Mouse (Mus musculus) hindbrain, embryonic 10.5 days (tissue): ENCODE results near the gene Krba1. TPM values are rescaled to one million over a fixed set of nuclear protein-coding genes. Genes with fewer than 3 reads are reported as not detected.

ENCODE experiments used
- DNase-seq: peaks from one replicate; pipeline ENCODE4 v3.0.0-alpha.2; 2017; ENCODE audit warnings: low spot score
- H3K27ac ChIP-seq: fragments of 300-500 bp; sonication (generic); 2 replicates; pipeline ENCODE4 v1.5.1; 2016; ENCODE audit warnings: mild to moderate bottlenecking, moderate library complexity
- H3K27me3 ChIP-seq: fragments of 300-500 bp; sonication (generic); 2 replicates; pipeline ENCODE4 v1.6.1; 2016; ENCODE audit warnings: mild to moderate bottlenecking; ENCODE audit not compliant: poor library complexity, insufficient read depth, severe bottlenecking
- H3K36me3 ChIP-seq: fragments of 300-500 bp; sonication (generic); 2 replicates; pipeline ENCODE4 v1.6.1; 2016; ENCODE audit warnings: mild to moderate bottlenecking, moderate library complexity
- H3K4me1 ChIP-seq: fragments of 300-500 bp; sonication (generic); replicated peaks from 2 replicates; pipeline ENCODE4 v1.6.1; 2016; ENCODE audit warnings: mild to moderate bottlenecking
- H3K4me3 ChIP-seq: fragments of 300-500 bp; sonication (generic); 2 replicates; pipeline ENCODE4 v1.5.1; 2016; ENCODE audit warnings: mild to moderate bottlenecking, moderate library complexity
- H3K9me3 ChIP-seq: fragments of 300-500 bp; sonication (generic); 2 replicates; pipeline ENCODE4 v1.6.1; 2016; ENCODE audit warnings: mild to moderate bottlenecking, moderate library complexity
- WGBS: fragments of 180-500 bp; shearing (Covaris S2); methylation state at CpG from one replicate; pipeline ENCODE4 v1.1.7; 2016; 5-methylcytosine and 5-hydroxymethylcytosine counted together
- polyA plus RNA-seq: library from polyadenylated mRNA; unstranded; fragments of >200 nt; fragmentation: Nextera tagmentation; extraction: Ambion mirVana; gene quantifications from 2 replicates; pipeline ENCODE4 v1.2.1, GENCODE M21; 2016

Krba1 gene
- polyA plus RNA-seq: 27.7 and 28.1 TPM in 2 replicates

DNA sequence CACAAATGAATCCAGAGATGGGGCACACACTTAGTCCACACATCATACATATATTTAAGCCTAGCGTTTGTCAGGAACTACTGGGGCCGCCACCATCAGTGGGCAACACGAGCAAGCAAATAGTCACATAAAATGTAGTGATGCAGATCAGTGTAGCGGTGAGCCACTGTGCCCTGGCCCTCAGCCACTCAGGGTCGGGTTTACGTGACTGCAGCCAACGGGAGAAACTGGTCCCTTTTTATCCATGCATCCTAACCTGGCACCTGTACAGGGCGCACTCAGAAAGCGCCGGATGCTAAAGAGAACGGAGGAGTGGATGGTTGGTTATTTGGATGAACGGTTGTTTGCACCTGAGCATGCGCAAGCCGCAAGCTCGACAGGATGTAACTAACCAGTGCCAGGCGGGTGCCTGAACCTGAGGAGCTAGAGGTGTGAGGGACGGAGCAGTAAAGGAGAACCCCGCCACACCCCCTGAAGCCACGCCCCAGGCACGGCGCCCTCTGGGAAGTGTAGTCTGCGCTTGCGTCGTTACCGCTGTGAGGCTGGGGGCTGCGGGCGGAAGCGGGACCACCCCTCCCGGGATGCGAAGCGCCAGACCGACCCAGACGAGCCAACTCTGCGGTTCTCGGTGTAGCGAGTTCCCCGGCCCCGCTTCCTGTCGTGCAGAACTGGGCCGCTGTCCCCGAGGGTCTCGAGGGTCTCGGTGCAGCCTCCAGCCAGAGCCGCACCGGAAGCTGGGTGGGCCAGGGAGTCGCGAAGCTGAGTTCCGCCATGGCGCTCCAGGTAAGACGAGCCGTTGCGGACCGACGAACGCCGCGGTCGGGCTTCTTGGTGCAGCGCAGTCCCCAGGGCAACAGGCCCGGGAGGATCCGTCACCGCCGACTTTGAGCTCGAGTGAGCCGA, at the start of gene Krba1:
TSS of gene Krba1 (plus strand) at position 482 of the 903 bp plus-strand sequence.
- peak; percentile 88 for DNase-seq
- Histone ChIP-seq H3K27ac (peak within 1 kb of the TSS; percentile 95), H3K4me3 (peak within 1 kb of the TSS; percentile 89), H3K27me3 (peaks cover 6% of the 10 kb centered on the region; the same call in 1 of the 2 replicates), H3K4me1 (peaks cover 25% of the 10 kb centered on the region), H3K9me3 (no peaks in the 10 kb centered on the region), H3K36me3 (no peaks in the 10 kb centered on the region)
- WGBS: 1% methylated on average over 65 of the region's 65 CpGs

DNA sequence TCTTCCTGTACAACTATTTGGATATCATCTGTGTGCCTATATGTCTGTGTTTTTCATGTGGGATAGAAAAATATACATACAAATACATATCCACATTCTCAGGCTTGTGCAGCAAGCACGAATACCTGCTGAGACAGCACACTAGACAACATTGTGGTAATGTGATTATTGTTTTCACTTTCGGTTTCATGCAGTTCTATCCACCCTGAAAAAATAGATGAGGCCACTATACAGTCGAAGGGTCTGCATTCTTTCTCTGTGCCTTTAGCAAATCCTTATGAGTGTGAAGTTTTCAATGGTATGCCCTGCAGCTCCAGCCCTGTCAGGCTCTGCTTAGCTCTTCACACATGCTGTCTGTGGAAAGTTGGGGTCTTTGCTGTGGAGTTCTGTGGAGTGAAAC, 36.5 kb upstream of the Krba1 start:
- no peak overlapping the region for H3K27ac ChIP-seq
- WGBS: 83% methylated on average over 3 of the region's 3 CpGs
- H3K36me3 ChIP-seq: no peaks in the 10 kb centered on the region
- no peaks in the 10 kb centered on the region for H3K4me1 ChIP-seq
- no peak for DNase-seq
- no peaks in the 10 kb centered on the region for H3K9me3 ChIP-seq
- H3K4me3 ChIP-seq: no peak overlapping the region
- no peaks in the 10 kb centered on the region for H3K27me3 ChIP-seq

DNA sequence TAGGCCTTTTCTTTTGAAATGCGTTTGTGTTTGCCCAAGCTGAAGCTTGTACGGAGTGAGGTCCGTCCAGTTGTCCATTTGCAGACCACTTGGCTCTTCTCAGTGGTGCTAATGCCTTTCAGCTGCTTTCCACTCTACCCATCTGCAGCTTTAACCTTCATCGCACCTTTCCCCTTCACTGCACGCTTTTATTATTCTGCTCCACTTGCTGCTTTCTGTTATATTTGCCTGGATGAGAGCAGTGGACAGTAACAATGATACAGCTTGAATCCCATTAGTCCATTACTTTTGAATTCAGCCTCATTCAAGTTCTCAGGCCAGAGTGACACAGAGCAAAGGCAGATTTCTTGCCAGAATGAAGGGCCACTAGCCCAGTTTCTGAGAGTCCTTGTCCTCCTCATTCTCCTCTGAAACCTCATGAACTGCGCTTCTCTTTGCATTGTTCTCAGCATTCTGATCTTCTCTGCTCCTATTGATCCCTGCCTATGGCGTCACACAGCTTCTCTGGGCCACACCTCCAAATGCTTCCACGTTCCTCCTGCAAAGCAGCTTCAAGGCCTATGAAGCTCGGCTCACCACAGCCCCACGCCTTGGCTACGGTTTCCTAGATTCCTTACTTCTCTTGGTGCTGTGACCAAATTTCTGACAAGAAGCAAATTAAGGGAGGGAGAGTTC, 28.9 kb upstream of the Krba1 start:
- peak; percentile 6 for DNase-seq
- WGBS: 49% methylated on average over 11 of the region's 11 CpGs
- no peak overlapping the region for H3K4me3 ChIP-seq
- no peaks in the 10 kb centered on the region for H3K27me3 ChIP-seq
- no peaks in the 10 kb centered on the region for H3K9me3 ChIP-seq
- H3K4me1 ChIP-seq: peaks cover 10% of the 10 kb centered on the region
- no peaks in the 10 kb centered on the region for H3K36me3 ChIP-seq
- H3K27ac ChIP-seq: peak overlapping the region; percentile 50

DNA sequence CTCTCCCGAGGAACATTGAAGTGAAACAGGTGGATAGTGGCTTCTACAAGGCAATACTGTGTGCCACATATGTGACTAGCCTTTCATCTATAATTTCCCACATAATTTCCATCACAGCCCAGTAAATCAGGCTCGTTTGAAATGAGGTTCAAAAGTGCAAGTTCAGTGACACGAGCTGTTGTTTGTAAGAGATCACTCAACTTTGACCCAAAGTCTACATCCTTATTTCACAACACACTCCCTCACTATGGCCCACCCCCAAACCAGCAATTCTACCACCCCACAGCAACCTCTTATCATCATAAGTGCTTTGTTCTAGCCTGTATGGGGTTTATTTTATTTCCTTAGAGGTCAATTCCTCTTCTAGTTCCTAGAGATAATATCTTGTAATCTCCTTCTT, 7.2 kb upstream of the Krba1 start:
- Histone ChIP-seq H3K27ac (no peak overlapping the region), H3K4me1 (no peaks in the 10 kb centered on the region), H3K27me3 (no peaks in the 10 kb centered on the region), H3K9me3 (peaks cover 9% of the 10 kb centered on the region), H3K4me3 (no peak overlapping the region), H3K36me3 (no peaks in the 10 kb centered on the region)
- DNase-seq: no peak
- WGBS: 75% methylated on average over 3 of the region's 3 CpGs

DNA sequence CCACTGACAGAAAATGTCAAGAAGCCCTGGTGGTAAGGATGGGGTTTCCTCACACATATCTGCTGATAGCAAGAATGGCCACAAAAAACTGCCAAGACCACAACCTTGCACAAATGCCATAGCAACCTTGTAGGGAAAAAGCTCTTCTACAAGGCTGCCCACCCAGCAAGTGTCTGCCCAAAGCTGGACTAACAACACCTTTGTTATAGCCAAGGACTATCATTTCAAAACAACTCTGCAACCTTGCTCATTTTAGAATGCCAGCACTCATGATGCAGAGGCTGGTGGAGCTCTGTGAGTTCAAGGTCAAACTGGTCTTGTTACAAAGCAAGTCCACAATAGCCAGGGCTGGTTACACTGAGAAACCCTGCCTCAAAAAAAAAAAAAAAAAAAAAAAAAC, 1.6 kb upstream of the Krba1 start:
- DNase-seq: no peak
- Histone ChIP-seq H3K4me3 (no peak overlapping the region), H3K27ac (no peak overlapping the region), H3K36me3 (no peaks in the 10 kb centered on the region), H3K4me1 (peaks cover 25% of the 10 kb centered on the region), H3K27me3 (peaks cover 6% of the 10 kb centered on the region; the same call in 1 of the 2 replicates), H3K9me3 (no peaks in the 10 kb centered on the region)

- Histone ChIP-seq H3K27ac (peak overlapping the region; percentile 95), H3K4me1 (peaks cover 25% of the 10 kb centered on the region), H3K27me3 (peaks cover 6% of the 10 kb centered on the region; the same call in 1 of the 2 replicates), H3K9me3 (no peaks in the 10 kb centered on the region), H3K36me3 (no peaks in the 10 kb centered on the region), H3K4me3 (peak overlapping the region; percentile 89)
- no peak for DNase-seq
- WGBS: 36% methylated on average over 15 of the region's 15 CpGs
Observed at GRCm38 (mm10) chr6:48396008-48396595, 716 bp downstream of the Krba1 start.

GRCm38 (mm10) chr6:48396686-48397085, 1.3 kb downstream of the Krba1 start:
- H3K9me3 ChIP-seq: no peaks in the 10 kb centered on the region
- WGBS: 93% methylated on average over 1 of the region's 1 CpGs
- peaks cover 6% of the 10 kb centered on the region; the same call in 1 of the 2 replicates for H3K27me3 ChIP-seq
- peaks cover 25% of the 10 kb centered on the region for H3K4me1 ChIP-seq
- no peaks in the 10 kb centered on the region for H3K36me3 ChIP-seq
- DNase-seq: no peak
- no peak overlapping the region for H3K27ac ChIP-seq
- H3K4me3 ChIP-seq: peak overlapping the region; percentile 89

DNA sequence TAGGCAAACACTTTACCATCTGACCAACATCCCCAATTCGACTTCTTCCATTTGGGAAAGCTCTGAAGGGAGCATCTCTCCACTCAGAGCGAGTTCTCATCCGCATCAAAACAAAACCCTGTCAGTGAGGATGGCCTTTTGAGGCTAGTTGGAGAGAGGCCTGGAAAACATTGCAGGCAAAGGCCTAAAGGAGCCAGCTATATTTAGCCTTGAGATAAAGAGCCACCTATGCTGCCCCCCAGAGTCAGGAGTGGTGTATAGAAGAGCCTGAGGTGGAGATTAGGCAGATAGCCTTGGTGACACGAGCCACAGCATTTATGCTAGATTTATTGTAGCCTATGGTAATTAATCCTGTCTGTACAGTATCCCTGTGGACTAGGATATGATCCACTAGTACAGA, 1.9 kb downstream of the Krba1 start:
- H3K36me3 ChIP-seq: no peaks in the 10 kb centered on the region
- H3K9me3 ChIP-seq: no peaks in the 10 kb centered on the region
- peaks cover 6% of the 10 kb centered on the region; the same call in 1 of the 2 replicates for H3K27me3 ChIP-seq
- H3K4me3 ChIP-seq: no peak overlapping the region
- no peak overlapping the region for H3K27ac ChIP-seq
- H3K4me1 ChIP-seq: peaks cover 25% of the 10 kb centered on the region
- 73% methylated on average over 4 of the region's 4 CpGs for WGBS
- peak; percentile 14 for DNase-seq

GRCm38 (mm10) chr6:48399906-48400305, 4.5 kb downstream of the Krba1 start:
- DNase-seq: no peak
- peaks cover 24% of the 10 kb centered on the region for H3K4me1 ChIP-seq
- H3K36me3 ChIP-seq: peaks cover 18% of the 10 kb centered on the region
- H3K4me3 ChIP-seq: no peak overlapping the region
- H3K27ac ChIP-seq: no peak overlapping the region
- no peaks in the 10 kb centered on the region for H3K9me3 ChIP-seq
- H3K27me3 ChIP-seq: no peaks in the 10 kb centered on the region
- WGBS: 94% methylated on average over 5 of the region's 5 CpGs

GRCm38 (mm10) chr6:48404071-48404470, 8.7 kb downstream of the Krba1 start:
- no peaks in the 10 kb centered on the region for H3K9me3 ChIP-seq
- no peak overlapping the region for H3K4me3 ChIP-seq
- no peak for DNase-seq
- peaks cover 59% of the 10 kb centered on the region for H3K36me3 ChIP-seq
- H3K27ac ChIP-seq: no peak overlapping the region
- WGBS: 90% methylated on average over 5 of the region's 5 CpGs
- no peaks in the 10 kb centered on the region for H3K27me3 ChIP-seq
- no peaks in the 10 kb centered on the region for H3K4me1 ChIP-seq

DNA sequence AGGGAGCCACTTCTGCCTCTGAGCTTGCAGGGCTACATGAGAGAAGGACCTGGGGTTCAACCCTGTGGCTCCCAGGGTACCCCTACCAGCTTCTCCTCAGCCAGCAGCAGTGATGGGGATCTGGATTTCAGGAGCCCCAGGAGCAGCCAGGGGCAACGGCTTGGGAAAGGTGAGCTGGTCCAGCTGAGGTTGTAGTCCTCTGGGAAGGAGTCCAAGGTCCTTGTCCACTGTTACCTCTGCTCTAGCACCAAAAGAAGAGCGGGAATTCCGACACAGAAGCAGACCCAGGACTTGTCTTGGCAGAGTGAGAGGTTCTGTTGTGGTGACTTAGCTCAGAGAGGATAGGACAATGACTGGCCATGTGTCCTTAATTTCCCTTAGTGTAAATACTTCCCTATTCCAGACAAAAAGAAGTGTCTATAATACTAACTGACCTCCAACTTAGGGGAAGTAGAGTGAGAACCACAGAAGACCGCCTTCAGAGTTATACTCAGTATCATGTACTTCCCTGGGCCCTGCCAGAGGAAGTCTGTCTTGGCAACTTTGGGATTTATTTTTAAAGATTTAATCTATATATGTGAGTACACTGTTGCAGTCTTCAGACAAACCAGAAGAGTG, 14.4 kb downstream of the Krba1 start:
- WGBS: 95% methylated on average over 4 of the region's 4 CpGs
- Histone ChIP-seq H3K36me3 (peaks cover 100% of the 10 kb centered on the region), H3K9me3 (no peaks in the 10 kb centered on the region), H3K27ac (no peak overlapping the region), H3K27me3 (no peaks in the 10 kb centered on the region), H3K4me1 (no peaks in the 10 kb centered on the region), H3K4me3 (no peak overlapping the region)
- no peak for DNase-seq

DNA sequence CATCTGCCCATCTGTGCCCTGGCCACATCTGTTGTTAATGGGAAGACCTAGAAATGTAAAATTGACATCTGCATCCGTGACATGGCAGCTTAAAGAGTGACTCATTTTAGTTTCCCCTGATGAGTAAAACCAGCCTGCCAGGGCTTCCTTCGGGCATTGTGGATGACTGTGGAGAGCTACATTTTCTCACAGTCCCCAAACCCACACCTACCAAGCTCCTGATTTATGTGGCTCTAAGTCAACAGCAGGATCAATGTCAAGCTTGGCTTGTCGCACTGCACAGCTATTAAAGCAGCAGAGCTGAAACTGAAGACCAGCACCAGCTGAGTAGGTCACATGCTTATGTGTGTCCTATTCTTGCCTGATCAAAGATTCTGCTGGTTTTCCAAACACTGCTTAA, 15.2 kb downstream of the Krba1 start:
- no peaks in the 10 kb centered on the region for H3K4me1 ChIP-seq
- 89% methylated on average over 3 of the region's 3 CpGs for WGBS
- DNase-seq: no peak
- H3K27me3 ChIP-seq: no peaks in the 10 kb centered on the region
- H3K9me3 ChIP-seq: no peaks in the 10 kb centered on the region
- no peak overlapping the region for H3K27ac ChIP-seq
- H3K36me3 ChIP-seq: peaks cover 100% of the 10 kb centered on the region
- no peak overlapping the region for H3K4me3 ChIP-seq
